Mouse (Mus musculus) limb, embryonic 13.5 days (tissue): ENCODE measurements around the gene Dazl. TPM values are rescaled to one million over a fixed set of nuclear protein-coding genes. Genes with fewer than 3 reads are reported as not detected.
"Not testable (repeated sequence)": the region's sequence is repeated elsewhere in the genome, so short reads cannot be mapped to it uniquely, and the experiment has no call there.

ENCODE experiments used
- ATAC-seq: fragments of 200-750 bp; cut with Nextera tagmentation; 2 replicates; pipeline ENCODE4 v1.8.0; 2017; ENCODE audit warnings: low read depth, moderate number of reproducible peaks, moderate TSS enrichment; ENCODE audit not compliant: low FRiP score
- H3K27ac ChIP-seq: fragments of 300-500 bp; sonication (generic); 2 replicates; pipeline ENCODE4 v1.5.1; 2015; ENCODE audit warnings: inconsistent platforms, mild to moderate bottlenecking, moderate library complexity
- H3K27me3 ChIP-seq: fragments of 300-500 bp; sonication (generic); 2 replicates; pipeline ENCODE4 v1.6.1; 2015; ENCODE audit warnings: mild to moderate bottlenecking, inconsistent platforms
- H3K36me3 ChIP-seq: fragments of 300-500 bp; sonication (generic); 2 replicates; pipeline ENCODE4 v1.6.1; 2015; ENCODE audit warnings: inconsistent platforms, mild to moderate bottlenecking, moderate library complexity
- H3K4me1 ChIP-seq: fragments of 300-500 bp; sonication (generic); 2 replicates; pipeline ENCODE4 v1.6.1; 2015; ENCODE audit warnings: inconsistent platforms
- H3K4me2 ChIP-seq: fragments of 300-500 bp; sonication (generic); replicated peaks from 2 replicates; pipeline ENCODE4 v1.6.1; 2015; ENCODE audit warnings: inconsistent platforms, mild to moderate bottlenecking, moderate library complexity
- H3K4me3 ChIP-seq: fragments of 300-500 bp; sonication (generic); 2 replicates; pipeline ENCODE4 v1.5.1; 2015; ENCODE audit warnings: moderate library complexity, mild to moderate bottlenecking, inconsistent platforms
- H3K9ac ChIP-seq: fragments of 300-500 bp; sonication (generic); 2 replicates; pipeline ENCODE4 v1.6.1; 2015; ENCODE audit warnings: mild to moderate bottlenecking, inconsistent platforms
- H3K9me3 ChIP-seq: fragments of 300-500 bp; sonication (generic); 2 replicates; pipeline ENCODE4 v1.6.1; 2016; ENCODE audit warnings: inconsistent platforms
- WGBS: fragments of 180-500 bp; shearing (Covaris S2); methylation state at CpG from one replicate; pipeline ENCODE4 v1.1.7; 2015; 5-methylcytosine and 5-hydroxymethylcytosine counted together
- polyA plus RNA-seq: library from polyadenylated mRNA; unstranded; fragments of >200 nt; fragmentation: Nextera tagmentation; extraction: Ambion mirVana; gene quantifications from 2 replicates; pipeline ENCODE4 v1.2.1, GENCODE M21; 2015

Dazl gene
- polyA plus RNA-seq, 1 experiment from 2014 or later, result not detected

DNA sequence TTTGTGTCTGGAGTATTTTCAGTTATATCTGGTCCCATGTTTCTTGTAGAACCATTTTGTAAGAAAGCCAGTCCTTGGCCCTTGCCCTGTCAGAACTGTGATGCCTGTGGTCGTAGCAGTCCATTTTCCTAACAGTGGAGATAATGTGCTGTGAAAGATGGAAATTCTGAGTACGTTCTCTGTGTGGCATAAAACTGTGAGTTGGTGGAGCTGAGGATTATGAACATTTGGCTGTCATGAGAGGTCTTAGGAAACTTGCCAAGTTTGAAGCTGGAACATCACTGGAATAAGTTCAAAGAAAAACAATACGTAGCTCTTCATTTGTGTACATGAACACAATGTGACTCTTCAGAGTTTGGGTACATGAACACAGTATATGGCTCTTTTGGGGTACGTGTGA is 31.8 kb downstream of the Dazl start:
- not testable (repeated sequence) for H3K36me3 ChIP-seq, ATAC-seq
- 78% methylated on average over 4 of the region's 4 CpGs for WGBS

GRCm38 (mm10) chr17:50260856-50261255 is 32.6 kb downstream of the Dazl start:
- ATAC-seq, result no peak
- Histone ChIP-seq H3K4me1 (no peaks in the 10 kb centered on the region), H3K36me3 (no peaks in the 10 kb centered on the region), H3K4me2 (no peak overlapping the region), H3K9ac (no peak overlapping the region), H3K27me3 (no peaks in the 10 kb centered on the region), H3K27ac (no peak overlapping the region), H3K4me3 (no peak overlapping the region), H3K9me3 (0 out of 2 replicates have a peak, but pooled peaks cover 4% of the 10 kb centered on the region)
- 89% methylated on average over 6 of the region's 6 CpGs for WGBS

More for the DNA sequence above, 31.8 kb downstream of the Dazl start:
- not testable (repeated sequence) for H3K4me1 ChIP-seq, H3K4me2 ChIP-seq, H3K27me3 ChIP-seq, H3K9me3 ChIP-seq, H3K9ac ChIP-seq, H3K4me3 ChIP-seq, H3K27ac ChIP-seq

GRCm38 (mm10) chr17:50246605-50247004 is 46.8 kb downstream of the Dazl start:
- H3K27ac ChIP-seq, result no peak overlapping the region
- H3K4me2 ChIP-seq, result no peak overlapping the region
- H3K36me3 ChIP-seq, result no peaks in the 10 kb centered on the region
- no peaks in the 10 kb centered on the region for H3K9me3 ChIP-seq
- no peak overlapping the region for H3K9ac ChIP-seq
- whole genome bisulfite sequencing, result 84% methylated on average over 6 of the region's 6 CpGs
- H3K27me3 ChIP-seq, result no peaks in the 10 kb centered on the region
- H3K4me1 ChIP-seq, result no peaks in the 10 kb centered on the region
- no peak for ATAC-seq
- no peak overlapping the region for H3K4me3 ChIP-seq

DNA sequence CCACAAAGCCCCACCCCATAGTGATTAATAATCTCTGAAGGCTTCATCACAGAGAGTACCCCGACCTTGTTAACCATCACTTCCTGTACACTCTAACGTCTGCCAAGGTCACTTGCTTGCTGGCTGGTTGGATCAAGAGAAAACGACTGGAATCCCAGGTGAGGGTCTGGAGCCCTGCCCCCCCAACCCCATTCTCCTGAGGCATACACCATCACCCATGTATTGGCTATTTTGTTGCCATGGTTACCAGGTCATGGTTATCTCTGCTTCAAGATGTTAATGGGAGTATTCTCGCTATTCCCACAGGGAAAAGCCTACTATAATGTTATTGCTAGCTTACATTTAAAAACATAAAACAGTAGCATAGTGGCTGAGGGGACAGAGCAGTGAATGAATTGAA is 48.8 kb downstream of the Dazl start:
- Histone ChIP-seq H3K36me3 (no peaks in the 10 kb centered on the region), H3K4me1 (no peaks in the 10 kb centered on the region), H3K9ac (no peak overlapping the region), H3K27ac (no peak overlapping the region), H3K9me3 (no peaks in the 10 kb centered on the region), H3K27me3 (no peaks in the 10 kb centered on the region), H3K4me2 (no peak overlapping the region), H3K4me3 (no peak overlapping the region)
- no peak for ATAC-seq
- 56% methylated on average over 4 of the region's 4 CpGs for WGBS

GRCm38 (mm10) chr17:50243326-50243725 is 50.1 kb downstream of the Dazl start:
- no peak overlapping the region for H3K9ac ChIP-seq
- no peaks in the 10 kb centered on the region for H3K4me1 ChIP-seq
- no peak for ATAC-seq
- H3K4me3 ChIP-seq, result no peak overlapping the region
- no peak overlapping the region for H3K27ac ChIP-seq
- 88% methylated on average over 11 of the region's 11 CpGs for WGBS
- H3K36me3 ChIP-seq, result no peaks in the 10 kb centered on the region
- H3K4me2 ChIP-seq, result no peak overlapping the region
- H3K9me3 ChIP-seq, result no peaks in the 10 kb centered on the region
- H3K27me3 ChIP-seq, result peaks cover 9% of the 10 kb centered on the region; the same call in 1 of the 2 replicates

- Histone ChIP-seq H3K9ac (no peak overlapping the region), H3K27ac (no peak overlapping the region), H3K4me2 (no peak overlapping the region), H3K27me3 (peaks cover 15% of the 10 kb centered on the region; the same call in 1 of the 2 replicates), H3K4me3 (no peak overlapping the region), H3K4me1 (0 out of 2 replicates have a peak, but pooled peaks cover 10% of the 10 kb centered on the region), H3K36me3 (no peaks in the 10 kb centered on the region), H3K9me3 (no peaks in the 10 kb centered on the region)
- WGBS, result 62% methylated on average over 11 of the region's 11 CpGs
- no peak for ATAC-seq
Observed at GRCm38 (mm10) chr17:50237818-50238610, 55.4 kb downstream of the Dazl start.

DNA sequence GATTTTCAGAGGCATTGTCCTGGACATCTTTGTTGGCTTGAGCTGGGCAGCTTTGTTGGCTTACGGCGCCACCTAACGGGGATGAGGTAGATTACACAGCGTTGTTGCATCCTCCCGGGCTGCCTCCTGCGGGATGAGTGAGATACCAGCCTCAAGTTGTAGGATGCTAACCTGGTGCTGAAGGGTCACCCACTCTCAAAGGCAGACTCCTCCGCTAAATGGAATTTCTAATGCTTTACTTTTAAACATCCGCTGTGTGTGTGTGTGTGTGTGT is 56.1 kb downstream of the Dazl start:
- H3K9ac ChIP-seq, result no peak overlapping the region
- H3K27me3 ChIP-seq, result peaks cover 15% of the 10 kb centered on the region; the same call in 1 of the 2 replicates
- no peak overlapping the region for H3K27ac ChIP-seq
- peak; percentile 83; the same call in 1 of the 2 replicates for ATAC-seq
- WGBS, result 4% methylated on average over 8 of the region's 8 CpGs
- H3K4me2 ChIP-seq, result no peak overlapping the region
- no peak overlapping the region for H3K4me3 ChIP-seq
- 0 out of 2 replicates have a peak, but pooled peaks cover 10% of the 10 kb centered on the region for H3K4me1 ChIP-seq
- H3K9me3 ChIP-seq, result no peaks in the 10 kb centered on the region
- H3K36me3 ChIP-seq, result no peaks in the 10 kb centered on the region

DNA sequence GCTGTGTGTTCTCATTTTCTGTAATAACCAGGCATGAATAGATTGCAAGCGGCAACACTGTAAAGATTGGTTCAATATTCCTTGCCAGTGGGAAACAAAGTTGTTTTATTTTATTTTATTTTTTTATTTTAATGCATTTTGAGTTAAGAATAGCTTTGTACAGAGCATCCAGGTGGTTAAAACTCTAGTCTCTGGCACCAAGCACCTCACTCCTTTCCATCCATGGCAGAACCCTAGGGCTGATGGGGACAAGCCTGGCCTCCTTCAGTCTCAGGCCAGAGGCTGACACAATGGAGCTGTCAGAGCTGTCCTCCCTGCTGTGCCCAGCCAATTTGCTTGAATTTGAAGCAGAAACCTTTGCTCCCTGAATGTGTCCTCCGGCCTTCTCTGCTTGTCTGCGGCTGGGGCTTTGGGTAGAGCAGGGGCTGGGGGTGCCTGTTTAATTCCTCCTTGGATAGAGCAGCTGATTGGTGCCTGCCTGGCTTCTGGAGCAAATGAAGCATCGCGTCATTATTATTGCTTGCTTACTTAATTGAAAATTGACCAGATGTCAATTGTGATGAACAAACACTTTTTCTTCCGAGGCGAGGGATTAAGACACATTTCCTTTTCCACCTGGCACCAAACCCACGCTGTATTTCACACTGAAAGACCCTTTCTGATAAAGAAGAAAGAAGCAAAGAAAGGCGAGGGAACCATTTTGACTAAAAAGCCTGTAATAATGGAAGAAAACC is 56.6 kb downstream of the Dazl start:
- H3K9ac ChIP-seq, result no peak overlapping the region
- peaks cover 15% of the 10 kb centered on the region; the same call in 1 of the 2 replicates for H3K27me3 ChIP-seq
- H3K4me1 ChIP-seq, result 0 out of 2 replicates have a peak, but pooled peaks cover 10% of the 10 kb centered on the region
- no peak overlapping the region for H3K4me3 ChIP-seq
- no peak overlapping the region for H3K27ac ChIP-seq
- no peaks in the 10 kb centered on the region for H3K36me3 ChIP-seq
- WGBS, result 43% methylated on average over 9 of the region's 9 CpGs
- peak; percentile 18; the same call in 1 of the 2 replicates for ATAC-seq
- H3K9me3 ChIP-seq, result no peaks in the 10 kb centered on the region
- peak overlapping the region; percentile 23; the same call in 1 of the 2 replicates for H3K4me2 ChIP-seq

DNA sequence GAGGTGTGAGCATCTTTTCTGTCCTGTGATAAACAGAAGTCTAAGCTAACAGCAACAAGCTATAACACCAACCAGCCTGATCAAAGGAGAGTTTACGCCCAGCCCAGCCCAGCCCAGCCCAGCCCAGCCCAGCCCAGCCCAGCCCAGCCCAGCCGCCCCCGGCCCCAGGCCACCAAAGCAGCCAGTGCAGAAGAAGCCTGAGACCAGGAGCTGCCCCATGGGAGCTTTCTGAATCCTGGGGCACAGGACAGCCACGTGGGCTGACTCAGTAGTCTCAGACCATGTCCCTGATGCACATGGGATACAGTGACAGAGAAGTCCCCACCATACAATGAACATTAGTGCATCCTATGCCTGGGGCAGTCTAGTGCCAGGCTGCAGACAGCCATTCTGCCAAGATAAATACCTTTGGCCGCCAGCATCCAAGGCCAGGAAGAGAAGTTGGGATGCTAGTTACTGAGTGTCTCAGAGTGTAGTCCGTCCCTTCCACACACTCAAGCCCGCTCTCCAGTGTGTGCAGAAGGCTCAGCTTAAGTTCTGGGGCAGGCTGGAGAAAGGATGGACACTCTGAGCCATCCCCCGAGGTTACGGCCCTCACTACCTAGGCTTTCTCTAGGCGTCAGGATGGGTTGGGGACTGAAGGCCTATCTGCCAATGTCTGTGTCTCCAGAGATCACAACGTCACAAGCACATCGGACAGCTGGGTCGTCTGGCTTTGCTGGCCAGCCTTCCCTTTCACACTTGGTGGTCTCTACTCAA is 57.3 kb downstream of the Dazl start:
- Histone ChIP-seq H3K4me3 (no peak overlapping the region), H3K4me1 (0 out of 2 replicates have a peak, but pooled peaks cover 10% of the 10 kb centered on the region), H3K36me3 (no peaks in the 10 kb centered on the region), H3K4me2 (no peak overlapping the region), H3K27ac (no peak overlapping the region), H3K9me3 (no peaks in the 10 kb centered on the region), H3K9ac (no peak overlapping the region), H3K27me3 (peaks cover 15% of the 10 kb centered on the region; the same call in 1 of the 2 replicates)
- WGBS, result 56% methylated on average over 13 of the region's 13 CpGs
- ATAC-seq, result peak; percentile 10; the same call in 1 of the 2 replicates

DNA sequence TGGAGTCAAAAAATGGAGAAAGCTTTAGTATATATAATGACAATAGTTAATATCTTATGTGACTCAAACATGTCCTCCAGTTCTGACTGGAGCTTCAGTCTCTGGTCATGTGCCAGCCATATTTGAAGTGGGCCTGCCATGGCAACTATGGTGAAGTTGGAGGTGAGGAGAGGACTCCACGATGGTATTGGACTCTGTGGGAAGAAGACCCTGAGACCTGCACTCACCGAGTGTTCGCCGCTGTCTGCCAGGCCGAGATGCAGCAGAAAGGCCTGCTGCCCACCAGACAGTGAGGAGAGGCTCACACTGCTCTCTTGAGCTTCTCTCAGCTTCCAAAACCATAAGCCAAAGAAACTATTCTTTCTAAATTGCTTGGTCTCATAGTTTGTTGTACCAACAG is 59.5 kb downstream of the Dazl start:
- H3K9me3 ChIP-seq, result no peaks in the 10 kb centered on the region
- H3K4me2 ChIP-seq, result no peak overlapping the region
- H3K27me3 ChIP-seq, result peaks cover 12% of the 10 kb centered on the region; the same call in 1 of the 2 replicates
- H3K4me3 ChIP-seq, result no peak overlapping the region
- H3K4me1 ChIP-seq, result 0 out of 2 replicates have a peak, but pooled peaks cover 10% of the 10 kb centered on the region
- H3K9ac ChIP-seq, result no peak overlapping the region
- no peak for ATAC-seq
- H3K36me3 ChIP-seq, result no peaks in the 10 kb centered on the region
- H3K27ac ChIP-seq, result no peak overlapping the region
- 96% methylated on average over 5 of the region's 5 CpGs for WGBS

GRCm38 (mm10) chr17:50232821-50233220 is 60.6 kb downstream of the Dazl start:
- 89% methylated on average over 11 of the region's 11 CpGs for WGBS
- no peaks in the 10 kb centered on the region for H3K9me3 ChIP-seq
- no peak overlapping the region for H3K4me3 ChIP-seq
- no peak overlapping the region for H3K9ac ChIP-seq
- H3K4me1 ChIP-seq, result 0 out of 2 replicates have a peak, but pooled peaks cover 10% of the 10 kb centered on the region
- no peak overlapping the region for H3K27ac ChIP-seq
- peaks cover 1% of the 10 kb centered on the region; the same call in 1 of the 2 replicates for H3K27me3 ChIP-seq
- no peaks in the 10 kb centered on the region for H3K36me3 ChIP-seq
- ATAC-seq, result no peak
- H3K4me2 ChIP-seq, result no peak overlapping the region

GRCm38 (mm10) chr17:50231206-50231605 is 62.2 kb downstream of the Dazl start:
- H3K36me3 ChIP-seq, result no peaks in the 10 kb centered on the region
- no peaks in the 10 kb centered on the region for H3K27me3 ChIP-seq
- H3K9ac ChIP-seq, result no peak overlapping the region
- WGBS, result 89% methylated on average over 8 of the region's 8 CpGs
- no peak overlapping the region for H3K4me2 ChIP-seq
- no peak overlapping the region for H3K4me3 ChIP-seq
- no peak for ATAC-seq
- 0 out of 2 replicates have a peak, but pooled peaks cover 3% of the 10 kb centered on the region for H3K4me1 ChIP-seq
- H3K27ac ChIP-seq, result no peak overlapping the region
- H3K9me3 ChIP-seq, result no peaks in the 10 kb centered on the region
